Mouse (Mus musculus) midbrain, embryonic 13.5 days (tissue): ENCODE measurements around the gene Iqcf5. TPM values are rescaled to one million over a fixed set of nuclear protein-coding genes. Genes with fewer than 3 reads are reported as not detected.

Source experiments
- ATAC-seq: fragments of 200-750 bp; cut with Nextera tagmentation; 2 replicates; pipeline ENCODE4 v1.8.0; 2017; ENCODE audit warnings: mild to moderate bottlenecking, moderate TSS enrichment, moderate library complexity
- H3K27ac ChIP-seq: fragments of 300-500 bp; sonication (generic); 2 replicates; pipeline ENCODE4 v1.5.1; 2015; ENCODE audit warnings: inconsistent platforms, mild to moderate bottlenecking, moderate library complexity
- H3K27me3 ChIP-seq: fragments of 300-500 bp; sonication (generic); 2 replicates; pipeline ENCODE4 v1.6.1; 2015; ENCODE audit warnings: mild to moderate bottlenecking, inconsistent platforms
- H3K36me3 ChIP-seq: fragments of 300-500 bp; sonication (generic); 2 replicates; pipeline ENCODE4 v1.6.1; 2015; ENCODE audit warnings: mild to moderate bottlenecking, inconsistent platforms
- H3K4me1 ChIP-seq: fragments of 300-500 bp; sonication (generic); replicated peaks from 2 replicates; pipeline ENCODE4 v1.6.1; 2015; ENCODE audit warnings: inconsistent platforms
- H3K4me2 ChIP-seq: fragments of 300-500 bp; sonication (generic); replicated peaks from 2 replicates; pipeline ENCODE4 v1.6.1; 2015; ENCODE audit warnings: moderate library complexity, mild to moderate bottlenecking, inconsistent platforms
- H3K4me3 ChIP-seq: fragments of 300-500 bp; sonication (generic); replicated peaks from 2 replicates; pipeline ENCODE4 v1.5.1; 2015; ENCODE audit warnings: mild to moderate bottlenecking, inconsistent platforms
- H3K9ac ChIP-seq: fragments of 300-500 bp; sonication (generic); replicated peaks from 2 replicates; pipeline ENCODE4 v1.6.1; 2015; ENCODE audit warnings: mild to moderate bottlenecking, inconsistent platforms
- H3K9me3 ChIP-seq: fragments of 300-500 bp; sonication (generic); 2 replicates; pipeline ENCODE4 v1.6.1; 2016; ENCODE audit warnings: mild to moderate bottlenecking, inconsistent platforms
- WGBS: fragments of 180-500 bp; shearing (Covaris S2); methylation state at CpG from one replicate; pipeline ENCODE4 v1.1.7; 2015; 5-methylcytosine and 5-hydroxymethylcytosine counted together
- polyA plus RNA-seq: library from polyadenylated mRNA; unstranded; fragments of >200 nt; fragmentation: Nextera tagmentation; extraction: Ambion mirVana; gene quantifications from 2 replicates; pipeline ENCODE4 v1.2.1, GENCODE M21; 2015

The Iqcf5 gene
- not detected in 2 replicates for polyA plus RNA-seq

GRCm38 (mm10) chr9:106514273-106514672, at the start of gene Iqcf5:
Iqcf5 (plus strand) TSS chr9:106514573.
- no peak for ATAC-seq
- 83% methylated on average over 4 of the region's 4 CpGs for WGBS
- no peaks in the 10 kb centered on the region for H3K4me1 ChIP-seq
- H3K4me3 ChIP-seq, result no peak within 1 kb of the TSS
- no peak within 1 kb of the TSS for H3K4me2 ChIP-seq
- no peak within 1 kb of the TSS for H3K27ac ChIP-seq
- H3K36me3 ChIP-seq, result no peaks in the 10 kb centered on the region
- no peaks in the 10 kb centered on the region; the same call in 1 of the 2 replicates for H3K9me3 ChIP-seq
- H3K27me3 ChIP-seq, result no peaks in the 10 kb centered on the region
- no peak within 1 kb of the TSS for H3K9ac ChIP-seq

- Histone ChIP-seq H3K4me3 (peak overlapping the region; percentile 43), H3K27me3 (peaks cover 4% of the 10 kb centered on the region; the same call in 1 of the 2 replicates), H3K9ac (peak overlapping the region; percentile 67), H3K27ac (peak overlapping the region; percentile 85), H3K36me3 (peaks cover 46% of the 10 kb centered on the region), H3K4me2 (peak overlapping the region; percentile 73), H3K4me1 (peaks cover 41% of the 10 kb centered on the region), H3K9me3 (no peaks in the 10 kb centered on the region)
- ATAC-seq, result peak; percentile 83
- WGBS, result under 1% methylated on average over 99 of the region's 99 CpGs
Observed at GRCm38 (mm10) chr9:106464751-106465541, 49.4 kb upstream of the Iqcf5 start.

- Histone ChIP-seq H3K4me2 (peak within 1 kb of the TSS; percentile 73), H3K27me3 (peaks cover 4% of the 10 kb centered on the region; the same call in 1 of the 2 replicates), H3K36me3 (peaks cover 39% of the 10 kb centered on the region), H3K4me1 (peaks cover 34% of the 10 kb centered on the region), H3K4me3 (peak within 1 kb of the TSS; percentile 43), H3K9me3 (no peaks in the 10 kb centered on the region), H3K27ac (peak within 1 kb of the TSS; percentile 85), H3K9ac (peak within 1 kb of the TSS; percentile 67)
- peak; percentile 53 for ATAC-seq
- 30% methylated on average over 26 of the region's 26 CpGs for WGBS
Observed at GRCm38 (mm10) chr9:106465571-106466200, 48.7 kb upstream of the Iqcf5 start, which contains the start of gene Gpr62. Gpr62 (minus strand) TSS chr9:106465938.

- WGBS, result 92% methylated on average over 6 of the region's 6 CpGs
- H3K27ac ChIP-seq, result no peak overlapping the region
- no peaks in the 10 kb centered on the region for H3K9me3 ChIP-seq
- no peak overlapping the region for H3K9ac ChIP-seq
- no peak overlapping the region for H3K4me2 ChIP-seq
- no peak overlapping the region for H3K4me3 ChIP-seq
- H3K27me3 ChIP-seq, result peaks cover 4% of the 10 kb centered on the region; the same call in 1 of the 2 replicates
- H3K4me1 ChIP-seq, result peaks cover 34% of the 10 kb centered on the region
- ATAC-seq, result no peak
- peaks cover 28% of the 10 kb centered on the region for H3K36me3 ChIP-seq
Observed at GRCm38 (mm10) chr9:106466721-106467120, 47.7 kb upstream of the Iqcf5 start.

GRCm38 (mm10) chr9:106467746-106468145, 46.6 kb upstream of the Iqcf5 start:
- Histone ChIP-seq H3K9me3 (no peaks in the 10 kb centered on the region), H3K4me3 (no peak overlapping the region), H3K4me2 (no peak overlapping the region), H3K27me3 (peaks cover 4% of the 10 kb centered on the region; the same call in 1 of the 2 replicates), H3K27ac (no peak overlapping the region), H3K9ac (no peak overlapping the region), H3K36me3 (peaks cover 18% of the 10 kb centered on the region), H3K4me1 (peaks cover 36% of the 10 kb centered on the region)
- 86% methylated on average over 7 of the region's 7 CpGs for WGBS
- ATAC-seq, result no peak

GRCm38 (mm10) chr9:106469317-106469716, 45.1 kb upstream of the Iqcf5 start:
- no peak overlapping the region for H3K9ac ChIP-seq
- H3K4me1 ChIP-seq, result peaks cover 32% of the 10 kb centered on the region
- no peak overlapping the region for H3K4me2 ChIP-seq
- ATAC-seq, result no peak
- no peak overlapping the region for H3K4me3 ChIP-seq
- 75% methylated on average over 6 of the region's 6 CpGs for WGBS
- no peak overlapping the region for H3K27ac ChIP-seq
- no peaks in the 10 kb centered on the region for H3K27me3 ChIP-seq
- no peaks in the 10 kb centered on the region for H3K9me3 ChIP-seq
- peaks cover 4% of the 10 kb centered on the region for H3K36me3 ChIP-seq

GRCm38 (mm10) chr9:106469776-106470175, 44.6 kb upstream of the Iqcf5 start:
- Histone ChIP-seq H3K36me3 (no peaks in the 10 kb centered on the region), H3K9ac (no peak overlapping the region), H3K4me2 (no peak overlapping the region), H3K4me3 (no peak overlapping the region), H3K4me1 (peaks cover 31% of the 10 kb centered on the region), H3K9me3 (no peaks in the 10 kb centered on the region), H3K27me3 (no peaks in the 10 kb centered on the region), H3K27ac (no peak overlapping the region)
- 74% methylated on average over 9 of the region's 9 CpGs for WGBS
- ATAC-seq, result no peak

- Histone ChIP-seq H3K4me3 (no peak overlapping the region), H3K27ac (no peak overlapping the region), H3K27me3 (no peaks in the 10 kb centered on the region), H3K4me2 (no peak overlapping the region), H3K9ac (no peak overlapping the region), H3K4me1 (peaks cover 23% of the 10 kb centered on the region), H3K9me3 (no peaks in the 10 kb centered on the region), H3K36me3 (no peaks in the 10 kb centered on the region)
- no peak for ATAC-seq
- WGBS, result 67% methylated on average over 14 of the region's 14 CpGs
Observed at GRCm38 (mm10) chr9:106470991-106471750, 43.2 kb upstream of the Iqcf5 start.

GRCm38 (mm10) chr9:106471892-106472291, 42.5 kb upstream of the Iqcf5 start:
- Histone ChIP-seq H3K4me2 (no peak overlapping the region), H3K27ac (no peak overlapping the region), H3K36me3 (no peaks in the 10 kb centered on the region), H3K4me1 (peaks cover 28% of the 10 kb centered on the region), H3K9ac (no peak overlapping the region), H3K27me3 (no peaks in the 10 kb centered on the region), H3K4me3 (no peak overlapping the region), H3K9me3 (no peaks in the 10 kb centered on the region)
- 11% methylated on average over 5 of the region's 5 CpGs for WGBS
- ATAC-seq, result no peak

- 76% methylated on average over 4 of the region's 4 CpGs for WGBS
- H3K4me1 ChIP-seq, result peaks cover 28% of the 10 kb centered on the region
- H3K9ac ChIP-seq, result no peak overlapping the region
- no peak overlapping the region for H3K27ac ChIP-seq
- no peaks in the 10 kb centered on the region for H3K36me3 ChIP-seq
- no peak overlapping the region for H3K4me3 ChIP-seq
- no peaks in the 10 kb centered on the region for H3K27me3 ChIP-seq
- ATAC-seq, result no peak
- H3K4me2 ChIP-seq, result no peak overlapping the region
- H3K9me3 ChIP-seq, result no peaks in the 10 kb centered on the region
Observed at GRCm38 (mm10) chr9:106472321-106472720, 42.1 kb upstream of the Iqcf5 start.

- Histone ChIP-seq H3K4me2 (no peak overlapping the region), H3K27me3 (no peaks in the 10 kb centered on the region), H3K9ac (no peak overlapping the region), H3K9me3 (no peaks in the 10 kb centered on the region), H3K36me3 (no peaks in the 10 kb centered on the region), H3K27ac (no peak overlapping the region), H3K4me3 (no peak overlapping the region), H3K4me1 (peaks cover 37% of the 10 kb centered on the region)
- no peak for ATAC-seq
- WGBS, result 93% methylated on average over 16 of the region's 16 CpGs
Observed at GRCm38 (mm10) chr9:106473081-106473752, 41.2 kb upstream of the Iqcf5 start.
